Mouse (Mus musculus): ENCODE measurements around the gene Olfr1113. TPM values are rescaled to one million over a fixed set of nuclear protein-coding genes. Genes with fewer than 3 reads are reported as not detected.

Olfr1113 gene
- not detected in 2 replicates for polyA plus RNA-seq (2012; rRNA removed)

DNA sequence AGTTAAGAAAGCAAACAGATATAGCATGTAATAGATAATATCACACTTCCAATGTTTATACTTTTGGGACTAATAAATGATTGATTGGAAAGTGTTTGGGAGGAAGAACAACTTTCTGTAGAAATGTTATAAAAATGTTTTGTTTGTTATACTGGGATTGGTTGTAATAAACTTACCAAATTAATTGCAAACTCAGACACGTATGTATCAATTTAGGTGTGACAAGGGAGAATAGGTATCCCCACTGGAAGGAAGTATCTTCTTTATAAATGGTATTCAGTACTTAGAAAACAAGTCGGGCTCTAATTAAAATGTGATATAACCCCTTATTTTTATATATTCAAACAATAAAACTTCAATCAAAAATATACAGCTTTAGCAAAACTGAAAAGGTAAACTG lies at the start of gene Olfr1113:
TSS of gene Olfr1113 (plus strand) at position 301 of the 400 bp plus-strand sequence.

DNA sequence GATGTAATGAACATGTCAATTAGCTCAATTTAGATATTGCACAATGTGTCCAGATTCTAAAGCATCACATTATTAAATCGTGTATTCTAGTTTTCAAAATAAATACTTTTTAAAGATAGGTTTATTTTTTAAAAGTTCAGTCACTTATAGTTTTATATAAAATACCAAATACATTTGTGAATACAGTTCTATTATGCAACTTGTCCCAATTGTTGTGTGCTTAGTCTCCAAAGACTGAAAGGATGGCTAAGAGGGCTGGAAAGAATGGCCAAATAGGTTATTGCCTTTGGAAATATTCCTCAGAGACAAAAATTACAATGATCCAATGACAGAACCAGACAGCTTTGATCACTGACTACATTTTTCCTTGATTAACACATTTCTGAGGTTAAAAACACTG lies 21.3 kb upstream of the Olfr1113 start, which contains the start of gene Olfr1112:
TSS of gene Olfr1112 (plus strand) at position 301 of the 400 bp plus-strand sequence.

DNA sequence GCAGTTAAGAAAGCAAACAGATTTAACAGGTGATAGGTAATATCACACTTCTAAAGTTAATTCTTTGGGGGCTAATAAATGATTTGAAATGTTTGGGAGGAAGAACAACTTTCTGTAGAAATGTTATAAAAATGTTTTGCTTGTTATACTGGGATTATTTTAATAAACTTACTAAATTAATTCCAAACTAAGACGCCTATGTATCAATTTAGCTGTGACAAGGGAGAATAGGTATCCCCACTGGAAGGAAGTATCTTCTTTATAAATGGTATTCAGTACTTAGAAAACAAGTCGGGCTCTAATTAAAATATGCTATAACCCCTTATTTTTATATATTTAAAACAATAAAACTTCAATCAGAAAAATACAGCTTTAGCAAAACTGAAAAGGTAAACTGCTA lies 38.9 kb downstream of the Olfr1113 start, which contains the start of gene Olfr1115:
TSS of gene Olfr1115 (plus strand) at position 301 of the 400 bp plus-strand sequence.

Other genes starting within 250 kb of the Olfr1113 start
- not detected in 2 replicates for gene Olfr1099, start 248.3 kb upstream of the Olfr1113 start, polyA plus RNA-seq (2012; rRNA removed)
- gene Olfr1100, start 229.0 kb upstream of the Olfr1113 start, polyA plus RNA-seq (2012; rRNA removed), result not detected in 2 replicates
- not detected in 2 replicates for gene Olfr1101, start 217.7 kb upstream of the Olfr1113 start, polyA plus RNA-seq (2012; rRNA removed)
- not detected in 2 replicates for gene Olfr1102, start 210.6 kb upstream of the Olfr1113 start, polyA plus RNA-seq (2012; rRNA removed)
- gene Olfr1104, start 181.9 kb upstream of the Olfr1113 start, polyA plus RNA-seq (2012; rRNA removed), result not detected in 2 replicates
- not detected in 2 replicates for gene Olfr1105, start 172.4 kb upstream of the Olfr1113 start, polyA plus RNA-seq (2012; rRNA removed)
- gene Olfr1106, start 156.7 kb upstream of the Olfr1113 start, polyA plus RNA-seq (2012; rRNA removed), result not detected in 2 replicates
- gene Olfr1107, start 133.2 kb upstream of the Olfr1113 start, polyA plus RNA-seq (2012; rRNA removed), result not detected in 2 replicates
- gene Olfr1109, start 113.0 kb upstream of the Olfr1113 start, polyA plus RNA-seq (2012; rRNA removed), result not detected in 2 replicates
- gene Olfr259, start 94.4 kb upstream of the Olfr1113 start, polyA plus RNA-seq (2012; rRNA removed), result not detected in 2 replicates
- gene Olfr1110, start 68.7 kb upstream of the Olfr1113 start, polyA plus RNA-seq (2012; rRNA removed), result not detected in 2 replicates
- not detected in 2 replicates for gene Olfr1111, start 56.3 kb upstream of the Olfr1113 start, polyA plus RNA-seq (2012; rRNA removed)
- not detected in 2 replicates for gene Olfr1112, start 21.2 kb upstream of the Olfr1113 start, polyA plus RNA-seq (2012; rRNA removed)
- gene Olfr1115, start 39.0 kb downstream of the Olfr1113 start, polyA plus RNA-seq (2012; rRNA removed), result not detected in 2 replicates
- gene Olfr1116, start 58.6 kb downstream of the Olfr1113 start, polyA plus RNA-seq (2012; rRNA removed), result not detected in 2 replicates
- not detected in 2 replicates for gene Olfr1118, start 98.6 kb downstream of the Olfr1113 start, polyA plus RNA-seq (2012; rRNA removed)
- gene Olfr1120, start 145.8 kb downstream of the Olfr1113 start, polyA plus RNA-seq (2012; rRNA removed), result not detected in 2 replicates
- not detected in 2 replicates for gene Olfr1121, start 160.9 kb downstream of the Olfr1113 start, polyA plus RNA-seq (2012; rRNA removed)
- not detected in 2 replicates for gene Olfr1122, start 176.9 kb downstream of the Olfr1113 start, polyA plus RNA-seq (2012; rRNA removed)
- not detected in 2 replicates for gene Olfr1123, start 207.7 kb downstream of the Olfr1113 start, polyA plus RNA-seq (2012; rRNA removed)
- gene Olfr1124, start 221.3 kb downstream of the Olfr1113 start, polyA plus RNA-seq (2012; rRNA removed), result not detected in 2 replicates
- not detected in 2 replicates for gene Olfr1126, start 245.0 kb downstream of the Olfr1113 start, polyA plus RNA-seq (2012; rRNA removed)

Data from colon, adult 2 months (tissue).